Mouse (Mus musculus): ENCODE results near the gene Opn1sw. TPM values are rescaled to one million over a fixed set of nuclear protein-coding genes. Genes with fewer than 3 reads are reported as not detected.

Gene Opn1sw
- total RNA-seq (2021), result not detected
- long read RNA-seq, experiment 1, result 0 reads
- long read RNA-seq, experiment 2, result 0 reads

GRCm38 (mm10) chr6:29388052-29388518 lies at the start of gene Opn1sw:
TSS of gene Opn1sw (minus strand) at chr6:29388468.
- DNase-seq (ENCODE audit: low spot score in 2 of 2), result no peak

- DNase-seq (ENCODE audit: low spot score in 2 of 2), result no peak
Measured at GRCm38 (mm10) chr6:29436461-29436934, 48.2 kb upstream of the Opn1sw start.

GRCm38 (mm10) chr6:29435940-29436451 lies 47.7 kb upstream of the Opn1sw start:
- no peak for DNase-seq (ENCODE audit: low spot score in 2 of 2)

- DNase-seq (ENCODE audit: low spot score in 2 of 2), result no peak
Measured at GRCm38 (mm10) chr6:29434911-29435691, 46.8 kb upstream of the Opn1sw start.

GRCm38 (mm10) chr6:29433804-29434795 lies 45.8 kb upstream of the Opn1sw start:
- DNase-seq (ENCODE audit: low spot score in 2 of 2), result no peak

- peak; percentile 26 to 52 for DNase-seq (ENCODE audit: low spot score in 2 of 2)
Measured at GRCm38 (mm10) chr6:29433038-29433803, 45.0 kb upstream of the Opn1sw start, which contains the start of gene Flnc. TSS of gene Flnc (plus strand) at chr6:29433256.

GRCm38 (mm10) chr6:29432676-29433037 lies 44.4 kb upstream of the Opn1sw start:
- DNase-seq (ENCODE audit: low spot score in 2 of 2), result no peak

GRCm38 (mm10) chr6:29432156-29432555 lies 43.9 kb upstream of the Opn1sw start:
- no peak for DNase-seq (ENCODE audit: low spot score in 2 of 2)

- no peak for DNase-seq (ENCODE audit: low spot score in 2 of 2)
Measured at GRCm38 (mm10) chr6:29431473-29431872, 43.2 kb upstream of the Opn1sw start.

- no peak for DNase-seq (ENCODE audit: low spot score in 2 of 2)
Measured at GRCm38 (mm10) chr6:29430681-29431420, 42.6 kb upstream of the Opn1sw start.

- no peak for DNase-seq (ENCODE audit: low spot score in 2 of 2)
Measured at GRCm38 (mm10) chr6:29428171-29428570, 39.9 kb upstream of the Opn1sw start.

- no peak for DNase-seq (ENCODE audit: low spot score in 2 of 2)
Measured at GRCm38 (mm10) chr6:29426331-29426730, 38.1 kb upstream of the Opn1sw start.

- DNase-seq (ENCODE audit: low spot score in 2 of 2), result no peak
Measured at GRCm38 (mm10) chr6:29425118-29425517, 36.9 kb upstream of the Opn1sw start.

- no peak for DNase-seq (ENCODE audit: low spot score in 2 of 2)
Measured at GRCm38 (mm10) chr6:29420596-29420995, 32.3 kb upstream of the Opn1sw start.

GRCm38 (mm10) chr6:29415446-29415845 lies 27.2 kb upstream of the Opn1sw start:
- no peak for DNase-seq (ENCODE audit: low spot score in 2 of 2)

GRCm38 (mm10) chr6:29406412-29406811 lies 18.1 kb upstream of the Opn1sw start:
- no peak for DNase-seq (ENCODE audit: low spot score in 2 of 2)

GRCm38 (mm10) chr6:29402693-29403342 lies 14.6 kb upstream of the Opn1sw start:
- DNase-seq (ENCODE audit: low spot score in 2 of 2), result peak in 1 of 2 experiments; percentile 34

- DNase-seq (ENCODE audit: low spot score in 2 of 2), result no peak
Measured at GRCm38 (mm10) chr6:29399851-29400250, 11.6 kb upstream of the Opn1sw start.

- no peak for DNase-seq (ENCODE audit: low spot score in 2 of 2)
Measured at GRCm38 (mm10) chr6:29397575-29397974, 9.3 kb upstream of the Opn1sw start.

All from adrenal gland, adult 18-20 months (tissue).